26 mouse cellular contexts compared by ENCODE assay signal in the genomic region with DNA sequence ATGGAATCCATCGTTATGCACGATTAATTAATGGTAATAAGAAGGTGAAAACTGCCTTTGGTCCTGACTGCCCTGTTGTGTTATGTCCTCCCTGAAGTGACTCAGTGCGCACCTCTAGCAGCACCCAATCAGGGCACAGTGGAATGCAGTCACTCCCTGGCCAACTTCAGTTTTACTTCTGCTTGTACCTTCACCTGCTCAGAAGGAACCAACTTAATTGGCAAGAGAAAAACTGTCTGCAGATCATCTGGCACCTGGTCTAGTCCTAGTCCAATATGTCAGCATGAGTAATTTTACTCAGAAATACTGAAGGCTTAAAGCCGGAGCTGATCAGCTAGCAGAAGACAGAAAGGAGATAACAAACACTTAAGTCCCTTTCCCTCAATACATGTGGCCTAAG. TPM values are rescaled to one million over a fixed set of nuclear protein-coding genes. Genes with fewer than 3 reads are reported as not detected.
"Had no signal": no experiment of that assay in that cellular context is flagged by ENCODE, and none has a peak within 500 bp of the region (broad histone marks: within the 10 kb centered on the region; RNA-seq: fewer than 3 reads in every experiment).

No protein-coding gene starts in this region.

- H3K36me3 ChIP-seq: lung, embryonic 15.5 days; midbrain, embryonic 10.5 days; midbrain, embryonic 13.5 days; stomach, embryonic 15.5 days had no signal

- DNase-seq: kidney, adult 18-20 months; kidney, adult 9 months; kidney, postnatal 25 days; layer of hippocampus, adult 9-11 months; lung, adult 18-20 months; lung, postnatal 10 days had no signal

- ATAC-seq: midbrain, embryonic 13.5 days; midbrain, embryonic 16.5 days had no signal

- H3K27ac ChIP-seq: kidney, postnatal 0 days; layer of hippocampus, adult 2 months; left cerebral cortex, adult 2 months; liver, embryonic 14.5 days; lung, embryonic 15.5 days; midbrain, embryonic 10.5 days; midbrain, embryonic 13.5 days; stomach, embryonic 15.5 days had no signal

- H3K4me3 ChIP-seq: layer of hippocampus, adult 2 months; left cerebral cortex, adult 2 months; lung, embryonic 15.5 days; megakaryocyte, embryonic 14.5 days; midbrain, embryonic 10.5 days; midbrain, embryonic 13.5 days; myocyte; stomach, embryonic 15.5 days had no signal

- H3K4me1 ChIP-seq: lung, embryonic 15.5 days; midbrain, embryonic 10.5 days; midbrain, embryonic 13.5 days; stomach, embryonic 15.5 days had no signal

- H3K27me3 ChIP-seq: lung, embryonic 15.5 days; megakaryocyte, embryonic 14.5 days; midbrain, embryonic 13.5 days; stomach, embryonic 15.5 days had no signal

- H3K9me3 ChIP-seq: lung, embryonic 15.5 days; megakaryocyte, embryonic 14.5 days; midbrain, embryonic 10.5 days; midbrain, embryonic 13.5 days; stomach, embryonic 15.5 days had no signal

- H3K4me2 ChIP-seq: lung, embryonic 15.5 days; midbrain, embryonic 13.5 days; stomach, embryonic 15.5 days had no signal

- H3K9ac ChIP-seq: liver, embryonic 14.5 days; lung, embryonic 15.5 days; midbrain, embryonic 13.5 days; stomach, embryonic 15.5 days had no signal

RNA-seq across cellular contexts. Expression of gene Sell, which starts 8.7 kb away (rescaled TPM):
- total RNA-seq: layer of hippocampus, postnatal 25 days; left cerebral cortex, adult 2 months; left cerebral cortex, postnatal 10 days; left cerebral cortex, postnatal 36 days had no signal
- polyA plus RNA-seq: limb, embryonic 11.5 days; midbrain, embryonic 10.5 days; midbrain, embryonic 13.5 days; midbrain, embryonic 16.5 days; myocyte; neural tube, embryonic 11.5 days had no signal

RNA-seq across cellular contexts. Expression of gene Sele, which starts 22.4 kb away (rescaled TPM):
- total RNA-seq: layer of hippocampus, adult 2 months; layer of hippocampus, postnatal 25 days; liver, adult 2 months had no signal
- polyA plus RNA-seq: large intestine, adult 2 months; limb, embryonic 11.5 days; midbrain, embryonic 10.5 days; midbrain, embryonic 13.5 days; midbrain, embryonic 16.5 days; myocyte; neural tube, embryonic 14.5 days; small intestine, adult 2 months; stomach, embryonic 15.5 days had no signal

RNA-seq across cellular contexts. Expression of gene Selp, which starts 44.6 kb away (rescaled TPM):
- total RNA-seq: layer of hippocampus, adult 2 months; layer of hippocampus, postnatal 25 days; left cerebral cortex, adult 2 months; left cerebral cortex, postnatal 10 days; left cerebral cortex, postnatal 36 days had no signal
- polyA plus RNA-seq: midbrain, embryonic 10.5 days; midbrain, embryonic 16.5 days; neural tube, embryonic 11.5 days; neural tube, embryonic 14.5 days had no signal
